Mouse (Mus musculus) myocyte (in vitro differentiated cells): ENCODE measurements around the gene Vangl1. TPM values are rescaled to one million over a fixed set of nuclear protein-coding genes. Genes with fewer than 3 reads are reported as not detected.

Experiments
- H3K27me3 ChIP-seq: one replicate; pipeline ENCODE4 v1.6.1; 2011; ENCODE audit not compliant: control insufficient read depth, insufficient read depth, insufficient read length
- H3K36me3 ChIP-seq: one replicate; pipeline ENCODE4 v1.6.1; 2011; ENCODE audit not compliant: control insufficient read depth, insufficient read depth
- H3K4me2 ChIP-seq: one replicate; pipeline ENCODE4 v1.6.1; 2011; ENCODE audit warnings: low read depth, control low read depth
- H3K4me3 ChIP-seq: one replicate; pipeline ENCODE4 v1.5.1; 2011; ENCODE audit warnings: mild to moderate bottlenecking, control low read depth, moderate library complexity
- H3K79me2 ChIP-seq: one replicate; pipeline ENCODE4 v1.6.1; 2011; ENCODE audit not compliant: control insufficient read depth, insufficient read depth
- H3ac ChIP-seq: one replicate; pipeline ENCODE4 v1.6.1; 2011; ENCODE audit not compliant: control insufficient read depth, insufficient read length
- CEBPB ChIP-seq: IDR thresholded peaks from 2 replicates; pipeline ENCODE4 v1.6.1; 2011; ENCODE audit warnings: mild to moderate bottlenecking, moderate library complexity; ENCODE audit not compliant: poor library complexity, insufficient read depth, severe bottlenecking
- E2F4 ChIP-seq: IDR thresholded peaks from one replicate; pipeline ENCODE4 v1.6.1; 2011; ENCODE audit warnings: mild to moderate bottlenecking, control low read depth, moderate library complexity; ENCODE audit not compliant: insufficient read depth
- MAX ChIP-seq: IDR thresholded peaks from one replicate; pipeline ENCODE4 v1.6.1; 2011; ENCODE audit warnings: low read depth, mild to moderate bottlenecking, control low read depth
- MYOD1 ChIP-seq, 3 experiments: IDR thresholded peaks; one replicate each; pipeline ENCODE4 v1.6.1; 2011; ENCODE audit warnings: control low read depth in 2 of 3, low read depth in 2 of 3, mild to moderate bottlenecking in 2 of 3, moderate library complexity in 1 of 3; ENCODE audit not compliant: insufficient read length in 2 of 3, control insufficient read depth in 1 of 3
- MYOG ChIP-seq, 3 experiments: IDR thresholded peaks; one replicate each; pipeline ENCODE4 v1.6.1; 2011; ENCODE audit warnings: control low read depth in 2 of 3, low read depth in 2 of 3, mild to moderate bottlenecking in 2 of 3; ENCODE audit not compliant: insufficient read length in 2 of 3, control insufficient read depth in 1 of 3, insufficient read depth in 1 of 3
- POLR2A ChIP-seq: IDR thresholded peaks from one replicate; pipeline ENCODE4 v1.6.1; 2011; ENCODE audit warnings: low read depth, mild to moderate bottlenecking, control low read depth, moderate library complexity; ENCODE audit not compliant: insufficient read length
- POLR2AphosphoS2 ChIP-seq: IDR thresholded peaks from one replicate; pipeline ENCODE4 v1.6.1; 2011; ENCODE audit warnings: low read depth, control low read depth; ENCODE audit not compliant: insufficient read length
- REST ChIP-seq: IDR thresholded peaks from one replicate; pipeline ENCODE4 v1.6.1; 2011; ENCODE audit warnings: mild to moderate bottlenecking, control low read depth, moderate library complexity; ENCODE audit not compliant: insufficient read depth, insufficient read length
- SRF ChIP-seq: IDR thresholded peaks from one replicate; pipeline ENCODE4 v1.6.1; 2011; ENCODE audit warnings: low read depth; ENCODE audit not compliant: control insufficient read depth, insufficient read length
- TCF12 ChIP-seq: IDR thresholded peaks from one replicate; pipeline ENCODE4 v1.6.1; 2011; ENCODE audit warnings: mild to moderate bottlenecking, control low read depth; ENCODE audit not compliant: poor library complexity, insufficient read depth, severe bottlenecking
- TCF3 ChIP-seq: IDR thresholded peaks from one replicate; pipeline ENCODE4 v1.6.1; 2011; ENCODE audit warnings: low read depth, control low read depth; ENCODE audit not compliant: insufficient read length
- USF1 ChIP-seq: IDR thresholded peaks from one replicate; pipeline ENCODE4 v1.6.1; 2011; ENCODE audit warnings: low read depth, mild to moderate bottlenecking, control low read depth, moderate library complexity
- polyA plus RNA-seq: library from polyadenylated mRNA; unstranded; fragments of >200 nt; fragmentation: generic; extraction: Trizol; gene quantifications from one replicate; pipeline ENCODE4 v1.2.1, GENCODE M21; 2012; ENCODE audit warnings: missing spikeins

Vangl1 gene
- polyA plus RNA-seq, 1 experiment: 21.2 TPM

GRCm38 (mm10) chr3:102142947-102143346 is 61.5 kb downstream of the Vangl1 start:
- H3K4me2 ChIP-seq: no peak overlapping the region
- H3K27me3 ChIP-seq: no peaks in the 10 kb centered on the region
- H3K36me3 ChIP-seq: no peaks in the 10 kb centered on the region
- H3K4me3 ChIP-seq: no peak overlapping the region
- TF ChIP-seq USF1: no peak
- no peak for TF ChIP-seq POLR2A
- no peak for TF ChIP-seq MYOD1 (IDR thresholded peaks at IDR 0.05; ENCODE audit: control insufficient read depth in 1 of 3, insufficient read length in 2 of 3, low read depth in 2 of 3)
- TF ChIP-seq MAX: no peak
- no peak for TF ChIP-seq CEBPB
- TF ChIP-seq TCF3: no peak
- TF ChIP-seq SRF: no peak
- no peak for TF ChIP-seq POLR2AphosphoS2
- TF ChIP-seq REST: no peak
- no peak for TF ChIP-seq E2F4
- no peak for TF ChIP-seq MYOG (IDR thresholded peaks at IDR 0.05; ENCODE audit: control insufficient read depth in 1 of 3, insufficient read depth in 1 of 3, insufficient read length in 2 of 3, low read depth in 2 of 3)
- no peak for TF ChIP-seq TCF12
- no peak overlapping the region for H3ac ChIP-seq
- no peaks in the 10 kb centered on the region for H3K79me2 ChIP-seq

GRCm38 (mm10) chr3:102141893-102142292 is 62.6 kb downstream of the Vangl1 start:
- peak; percentile 0 for TF ChIP-seq POLR2AphosphoS2
- TF ChIP-seq REST: no peak
- no peaks in the 10 kb centered on the region for H3K36me3 ChIP-seq
- no peak overlapping the region for H3K4me3 ChIP-seq
- H3ac ChIP-seq: no peak overlapping the region
- no peaks in the 10 kb centered on the region for H3K79me2 ChIP-seq
- H3K27me3 ChIP-seq: no peaks in the 10 kb centered on the region
- H3K4me2 ChIP-seq: peak overlapping the region; percentile 22

- TF ChIP-seq MYOG (IDR thresholded peaks at IDR 0.05; ENCODE audit: control insufficient read depth in 1 of 3, insufficient read depth in 1 of 3, insufficient read length in 2 of 3, low read depth in 2 of 3) (no peak), CEBPB (no peak), SRF (no peak), POLR2AphosphoS2 (peak; percentile 17), E2F4 (no peak), TCF12 (no peak)
- H3K36me3 ChIP-seq: no peaks in the 10 kb centered on the region
Measured at GRCm38 (mm10) chr3:102141451-102141850, 63.0 kb downstream of the Vangl1 start.

DNA sequence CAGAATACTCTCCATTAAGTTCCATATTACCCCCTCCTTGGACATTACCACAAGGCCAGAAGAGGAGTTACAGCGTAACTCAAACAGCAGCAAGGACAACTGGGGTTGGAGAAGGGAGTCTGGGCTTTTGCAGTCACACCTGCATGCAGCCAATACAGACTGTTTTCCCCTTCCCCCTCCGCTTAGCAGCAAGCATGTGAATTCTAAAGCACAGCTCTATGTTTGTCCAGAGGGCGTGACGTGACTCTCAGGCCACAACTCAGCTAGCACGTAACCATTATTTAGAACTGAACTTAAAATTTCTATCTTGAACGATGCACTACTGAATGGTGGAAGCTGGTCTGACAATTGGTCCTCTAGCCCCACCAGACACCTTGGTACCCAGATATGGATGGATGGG is 63.9 kb downstream of the Vangl1 start:
- Histone ChIP-seq H3ac (no peak overlapping the region), H3K4me3 (no peak overlapping the region), H3K79me2 (no peaks in the 10 kb centered on the region), H3K36me3 (no peaks in the 10 kb centered on the region), H3K4me2 (no peak overlapping the region), H3K27me3 (no peaks in the 10 kb centered on the region)
- peak; percentile 11 for TF ChIP-seq POLR2AphosphoS2
- TF ChIP-seq USF1: no peak

More at GRCm38 (mm10) chr3:102141451-102141850, 63.0 kb downstream of the Vangl1 start:
- Histone ChIP-seq H3K4me3 (no peak overlapping the region), H3ac (no peak overlapping the region), H3K79me2 (no peaks in the 10 kb centered on the region), H3K4me2 (peak overlapping the region; percentile 22), H3K27me3 (no peaks in the 10 kb centered on the region)

GRCm38 (mm10) chr3:102138899-102139298 is 65.6 kb downstream of the Vangl1 start:
- Histone ChIP-seq H3K4me2 (no peak overlapping the region), H3K27me3 (no peaks in the 10 kb centered on the region), H3K36me3 (no peaks in the 10 kb centered on the region), H3ac (no peak overlapping the region), H3K79me2 (no peaks in the 10 kb centered on the region), H3K4me3 (no peak overlapping the region)
- no peak for TF ChIP-seq TCF3
- TF ChIP-seq MAX: no peak
- TF ChIP-seq TCF12: no peak
- no peak for TF ChIP-seq POLR2A
- TF ChIP-seq CEBPB: no peak
- TF ChIP-seq MYOG (IDR thresholded peaks at IDR 0.05; ENCODE audit: control insufficient read depth in 1 of 3, insufficient read depth in 1 of 3, insufficient read length in 2 of 3, low read depth in 2 of 3): no peak

DNA sequence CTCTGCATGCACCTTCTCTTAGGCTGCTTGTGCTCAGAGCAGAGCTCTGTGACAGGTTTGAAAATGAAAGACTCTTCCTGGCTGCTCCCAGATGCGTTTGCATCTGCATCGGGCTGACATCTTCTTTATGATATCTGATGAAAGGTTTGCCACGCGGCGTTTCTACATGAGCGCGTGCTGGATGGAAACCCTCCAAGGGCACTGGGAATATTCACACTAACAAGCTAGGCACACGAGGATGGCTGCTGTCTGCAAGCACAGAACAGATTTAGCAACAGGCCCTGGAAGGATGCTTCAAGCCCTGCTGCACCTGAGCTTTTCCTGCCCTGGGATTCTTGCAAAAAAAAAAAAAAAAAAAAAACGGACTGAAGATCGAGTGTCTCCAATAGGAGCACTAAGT is 67.3 kb downstream of the Vangl1 start:
- TF ChIP-seq CEBPB (no peak), MYOG (IDR thresholded peaks at IDR 0.05; ENCODE audit: control insufficient read depth in 1 of 3, insufficient read depth in 1 of 3, insufficient read length in 2 of 3, low read depth in 2 of 3) (no peak)
- H3K79me2 ChIP-seq: no peaks in the 10 kb centered on the region

More for the DNA sequence above, 67.3 kb downstream of the Vangl1 start:
- Histone ChIP-seq H3ac (no peak overlapping the region), H3K27me3 (no peaks in the 10 kb centered on the region), H3K4me2 (no peak overlapping the region), H3K36me3 (no peaks in the 10 kb centered on the region), H3K4me3 (no peak overlapping the region)
